Mouse (Mus musculus): ENCODE results near the gene Gemin6.
"Not testable (repeated sequence)": the region's sequence is repeated elsewhere in the genome, so short reads cannot be mapped to it uniquely, and the experiment has no call there.

Gene Gemin6

DNA sequence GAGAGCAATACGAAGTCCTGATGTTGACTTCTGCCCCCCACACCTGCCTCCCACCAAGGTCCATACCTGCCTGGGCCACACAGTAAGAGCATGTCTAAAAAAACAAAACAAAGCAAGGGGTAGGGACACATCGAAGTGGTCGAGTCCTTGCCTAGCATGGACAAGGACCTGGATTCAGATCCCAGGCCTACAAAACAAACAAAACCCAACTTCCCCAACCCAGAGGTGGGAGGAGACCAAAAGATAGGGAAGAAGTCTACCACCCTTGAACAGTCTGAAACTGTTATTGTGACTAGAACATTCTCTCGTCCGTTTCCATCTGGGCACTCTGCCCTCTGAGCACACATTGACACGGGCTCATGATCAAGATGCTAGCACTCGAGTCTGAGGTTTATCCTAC is 10.1 kb downstream of the Gemin6 start:
- DNase-seq (ENCODE audit: low read depth), result no peak

DNA sequence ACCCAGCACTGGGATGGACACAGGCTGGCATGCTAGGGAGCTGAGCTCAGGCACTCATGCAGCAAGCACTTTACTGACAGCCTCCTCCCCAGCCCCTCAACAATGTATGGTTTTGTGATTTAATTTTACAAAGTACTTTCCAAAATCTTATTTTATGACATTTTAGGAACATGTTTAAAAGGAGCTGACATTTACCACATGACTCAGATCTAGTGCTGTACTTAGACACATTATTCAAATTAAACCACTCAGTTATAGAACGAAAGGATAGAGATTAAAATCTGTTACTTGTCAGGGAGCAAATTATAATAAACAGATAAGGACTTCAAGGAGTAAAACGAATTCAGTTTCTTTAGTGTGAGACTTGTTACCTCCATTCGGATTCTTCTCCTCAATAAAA is 11.2 kb downstream of the Gemin6 start:
- no peak for DNase-seq (ENCODE audit: low read depth)

DNA sequence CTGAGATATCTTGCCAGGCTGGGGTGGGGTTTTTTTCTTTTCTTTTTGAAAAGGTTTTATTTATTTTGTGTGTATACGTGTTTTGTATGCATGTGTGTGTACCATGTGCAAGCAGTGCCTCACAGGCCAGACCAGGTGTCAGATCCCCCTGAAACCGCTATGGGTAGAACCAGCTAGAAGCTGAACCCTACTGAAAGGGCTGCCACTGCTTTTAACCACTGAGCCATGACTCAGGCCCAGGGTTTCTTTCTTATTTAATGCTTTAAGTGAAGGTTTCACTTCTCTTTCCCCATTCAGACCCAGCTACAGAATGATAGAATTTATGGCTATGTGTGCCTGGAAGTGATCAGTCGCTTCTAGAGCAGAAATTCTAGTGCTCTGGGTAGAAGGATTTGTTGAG is 12.6 kb downstream of the Gemin6 start:
- no peak for DNase-seq (ENCODE audit: low read depth)

DNA sequence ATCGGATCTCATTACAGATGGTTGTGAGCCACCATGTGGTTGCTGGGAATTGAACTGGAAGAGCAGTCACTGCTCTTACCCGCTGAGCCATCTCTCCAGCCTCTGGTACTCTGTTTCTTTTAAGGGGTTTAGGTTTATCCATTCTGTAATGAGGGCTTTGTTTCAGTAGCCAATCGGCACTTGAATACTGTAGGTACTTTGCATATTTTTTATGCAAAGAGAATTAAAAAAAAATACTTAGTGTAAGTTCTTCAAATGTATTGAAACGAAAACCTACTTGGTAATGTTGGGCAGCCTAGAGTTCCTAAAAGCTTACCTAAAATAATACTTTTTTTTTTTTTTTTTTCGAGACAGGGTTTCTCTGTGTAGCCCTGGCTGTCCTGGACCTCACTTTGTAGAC is 13.2 kb downstream of the Gemin6 start:
- no peak for DNase-seq (ENCODE audit: low read depth)

DNA sequence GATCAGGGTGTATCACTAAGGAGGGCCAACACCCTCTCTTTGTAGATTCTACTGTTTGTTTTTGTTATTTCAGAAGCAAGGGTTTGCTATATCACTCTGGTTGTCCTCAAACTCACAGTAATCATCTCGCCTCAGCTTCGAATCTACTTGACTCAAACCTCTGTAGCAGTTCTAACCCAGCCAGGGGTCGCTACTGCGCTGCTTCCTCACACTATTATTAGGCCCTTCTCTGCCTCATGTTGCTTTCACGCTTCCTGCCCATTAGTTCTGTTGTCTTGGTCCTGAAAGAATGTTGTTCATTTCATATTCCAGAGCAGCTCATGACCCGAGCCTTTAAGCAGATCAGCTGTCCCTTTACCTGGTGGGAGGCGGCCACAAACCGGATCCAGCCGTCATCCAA is 17.4 kb downstream of the Gemin6 start:
- no peak for DNase-seq (ENCODE audit: low read depth)

DNA sequence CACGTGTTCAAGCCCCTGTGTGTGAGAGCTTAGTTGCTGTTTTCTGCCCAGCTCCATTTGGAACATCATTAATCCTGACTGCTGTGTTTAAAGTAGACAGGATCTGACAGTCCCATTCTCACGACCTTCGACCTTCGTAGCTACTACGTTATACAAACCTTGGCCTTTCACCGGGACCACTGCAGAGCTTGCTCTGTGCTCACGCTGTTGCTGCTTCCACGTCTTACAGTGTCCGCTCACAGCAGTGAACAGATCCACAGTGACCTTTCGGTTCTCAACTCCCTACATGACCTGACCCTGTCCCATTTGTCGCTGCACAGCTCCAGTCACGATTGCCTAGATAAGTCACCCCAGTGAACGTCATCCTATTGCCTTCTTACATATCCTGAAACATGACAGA is 18.9 kb downstream of the Gemin6 start:
- no peak for DNase-seq (ENCODE audit: low read depth)

DNA sequence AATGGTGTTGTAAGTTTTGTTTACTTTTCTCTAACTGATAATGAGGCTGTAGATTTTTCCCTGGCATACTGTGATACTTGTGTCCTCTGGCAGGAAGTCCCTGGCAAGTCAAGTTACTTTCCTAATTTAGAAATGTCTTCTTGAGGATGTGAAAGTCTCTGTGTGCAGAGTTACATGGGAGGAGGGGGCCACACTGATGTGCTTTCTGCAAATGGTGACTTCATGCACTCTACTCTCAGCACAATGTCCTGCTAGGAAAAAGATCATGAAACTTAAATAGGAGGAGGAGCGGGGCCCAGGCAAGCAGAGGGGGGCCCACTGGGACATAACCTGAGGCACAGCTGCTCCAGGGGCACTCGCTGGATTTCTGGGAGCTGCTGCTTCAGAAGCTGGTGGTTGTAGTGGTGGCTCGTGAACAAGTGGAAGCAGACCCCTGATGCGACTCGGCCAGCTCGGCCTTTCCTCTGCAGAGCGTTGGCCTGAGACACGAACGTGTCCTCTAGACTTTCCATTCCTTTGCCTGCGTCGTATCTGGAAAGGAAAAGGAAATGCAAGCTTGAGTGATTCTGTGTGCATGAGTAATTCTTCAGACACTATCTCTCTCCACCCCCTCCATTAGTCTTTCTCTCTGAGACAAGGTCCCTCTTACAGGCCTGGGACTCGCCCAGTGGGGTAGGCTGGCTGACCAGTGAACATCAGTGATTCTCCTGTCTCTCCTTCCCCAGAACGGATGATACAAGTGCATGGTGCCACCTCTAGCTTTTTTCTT is 28.7 kb downstream of the Gemin6 start:
- DNase-seq (ENCODE audit: low read depth), result no peak

DNA sequence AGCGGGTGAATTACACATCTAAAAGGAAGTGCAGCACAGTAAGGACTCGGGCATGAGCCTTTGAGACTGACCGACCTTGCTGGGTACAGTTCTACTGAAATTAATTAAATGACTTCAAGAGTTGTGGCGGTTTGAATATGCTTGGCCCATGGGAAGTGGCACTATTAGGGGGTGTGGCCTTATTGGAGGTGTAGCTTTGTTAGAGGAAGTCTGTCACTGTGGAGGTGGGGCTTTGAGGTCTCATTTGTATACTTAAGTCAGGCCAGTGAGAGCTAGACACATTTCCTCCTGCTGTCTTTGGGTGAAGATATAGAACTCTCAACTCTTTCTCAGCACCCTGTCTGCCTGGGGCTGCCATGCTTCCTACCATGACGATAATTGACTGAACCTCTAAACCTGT is 30.2 kb downstream of the Gemin6 start:
- no peak for DNase-seq (ENCODE audit: low read depth)

DNA sequence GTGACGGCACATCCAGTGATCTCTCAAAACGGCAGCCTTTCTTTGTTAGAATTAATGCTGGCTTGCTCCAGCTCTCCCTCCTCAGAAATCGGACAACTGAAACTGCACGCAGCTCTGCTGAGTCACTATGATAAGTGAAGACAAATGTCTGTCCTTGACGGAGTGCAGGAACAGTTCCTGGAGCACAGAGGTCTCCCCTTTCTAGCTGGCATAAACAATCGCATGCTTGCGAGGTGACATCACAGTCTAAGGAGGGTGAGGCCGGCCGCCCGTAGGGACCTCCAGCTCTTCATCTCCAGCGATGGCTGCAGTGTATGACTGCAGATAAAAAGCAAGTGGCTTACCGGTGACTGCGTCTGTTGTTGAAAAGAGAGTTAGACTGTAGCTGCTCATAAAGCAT is 31.0 kb downstream of the Gemin6 start:
- DNase-seq (ENCODE audit: low read depth), result no peak

DNA sequence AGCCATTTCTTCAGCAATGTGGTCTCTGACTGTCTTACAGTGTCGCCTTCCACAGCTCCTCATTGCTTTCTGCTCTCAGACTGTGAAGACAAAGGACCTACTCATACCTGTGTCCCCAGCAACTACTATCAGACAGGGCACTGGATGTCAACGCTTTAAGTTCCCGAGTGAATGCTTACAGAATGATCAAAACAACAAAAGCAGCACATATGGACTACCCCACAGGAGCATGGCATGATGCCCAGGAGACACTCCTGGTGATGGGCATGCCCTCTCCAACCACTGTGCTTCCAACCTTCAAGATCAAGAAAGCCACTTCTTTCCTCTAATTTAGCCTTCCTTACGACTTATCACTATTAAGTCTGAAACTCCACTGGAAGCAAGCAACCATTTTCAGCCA is 42.8 kb downstream of the Gemin6 start:
- no peak for DNase-seq (ENCODE audit: low read depth)

DNA sequence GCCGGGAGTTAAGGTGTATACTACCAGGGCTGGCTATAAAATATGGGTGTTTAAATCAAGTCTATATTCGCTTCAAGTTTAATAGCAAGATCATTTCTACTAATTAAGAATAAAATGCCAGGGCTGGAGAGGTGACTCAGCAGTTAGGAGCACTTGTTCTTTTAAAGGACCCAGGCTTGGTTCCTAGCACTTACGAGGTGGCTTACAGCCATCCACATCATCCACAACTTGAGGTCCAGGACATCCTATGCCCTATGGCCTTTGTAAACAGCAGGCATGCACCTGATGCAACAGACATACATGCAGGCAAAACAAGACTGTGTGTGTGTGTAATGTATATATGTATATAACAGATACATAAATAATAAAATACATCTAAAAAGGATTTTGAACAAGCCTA is 43.9 kb downstream of the Gemin6 start:
- no peak for DNase-seq (ENCODE audit: low read depth)

DNA sequence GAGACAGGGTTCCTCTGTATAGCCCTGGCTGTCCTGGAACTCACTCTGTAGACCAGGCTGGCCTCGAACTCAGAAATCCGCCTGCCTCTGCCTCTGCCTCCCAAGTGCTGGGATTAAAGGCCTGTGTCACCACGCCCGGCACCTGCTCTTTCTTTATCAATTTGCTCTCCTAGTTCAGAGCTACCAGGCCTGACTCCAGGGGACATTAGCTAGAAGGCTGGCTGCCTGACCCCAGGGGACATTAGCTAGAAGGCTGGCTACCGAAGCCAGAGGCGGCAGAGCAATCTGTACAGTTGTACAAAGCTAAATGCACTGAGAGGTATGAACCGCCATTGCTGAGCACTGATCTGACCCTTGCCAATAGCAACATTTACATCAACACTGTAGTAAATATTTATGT is 46.4 kb downstream of the Gemin6 start:
- not testable (repeated sequence) for DNase-seq (ENCODE audit: low read depth)

Data from 416B (cell line).